Mouse (Mus musculus): ENCODE measurements at regions not wholly inside any gene's neighbourhood (a gene's known extent, or its start where the extent isn't known, plus 50 kb on each side); places are given as distances from the start of the nearest gene placed in this dataset.

GRCm38 (mm10) chr10:37339658-37340057 lies 200.9 kb upstream of the Marcks start:
- TF ChIP-seq GATA1 (IDR thresholded peaks at IDR 0.05; ENCODE audit: borderline replicate concordance, low read length) (no peak), FLI1 (IDR thresholded peaks at IDR 0.05; ENCODE audit: low read length) (no peak)
